Mouse (Mus musculus) left cerebral cortex, adult 18-20 months (tissue): ENCODE measurements around the gene Slc34a1. TPM values are rescaled to one million over a fixed set of nuclear protein-coding genes. Genes with fewer than 3 reads are reported as not detected.

Source experiments
- DNase-seq, 2 experiments: peaks; one replicate each; pipeline ENCODE4 v3.0.0; 2021 to 2022; ENCODE audit warnings: low spot score in 2 of 2, mixed read lengths in 1 of 2
- total RNA-seq, 2 experiments: library from RNA; stranded (reverse); gene quantifications; 2 replicates each; pipeline ENCODE4 v1.2.3; 2021

Slc34a1 gene
- total RNA-seq, 2 experiments from 2014 or later, result not detected

GRCm38 (mm10) chr13:55403935-55404852 is 6.2 kb downstream of the Slc34a1 start:
- DNase-seq, result peak; percentile 43 to 65

- DNase-seq, result peak; percentile 83 to 85
These were observed 7.1 kb downstream of the Slc34a1 start for GRCm38 (mm10) chr13:55404853-55405782.

- no peak for DNase-seq
These were observed 7.9 kb downstream of the Slc34a1 start for GRCm38 (mm10) chr13:55405783-55406390.

- DNase-seq, result no peak
These were observed 9.4 kb downstream of the Slc34a1 start for GRCm38 (mm10) chr13:55407341-55407740.

- DNase-seq, result no peak
These were observed 10.6 kb downstream of the Slc34a1 start for GRCm38 (mm10) chr13:55408546-55409120.

- DNase-seq, result no peak
These were observed 13.8 kb downstream of the Slc34a1 start for GRCm38 (mm10) chr13:55411826-55412225.

GRCm38 (mm10) chr13:55412643-55413307 is 14.8 kb downstream of the Slc34a1 start:
- DNase-seq, result no peak

GRCm38 (mm10) chr13:55413333-55413732 is 15.3 kb downstream of the Slc34a1 start:
- no peak for DNase-seq

GRCm38 (mm10) chr13:55414743-55415380 is 16.9 kb downstream of the Slc34a1 start, which contains the start of gene Pfn3:
TSS of gene Pfn3 (minus strand) at chr13:55415232.
- DNase-seq, result peak; percentile 83 to 84

GRCm38 (mm10) chr13:55418004-55418403 is 20.0 kb downstream of the Slc34a1 start:
- peak; percentile 87 to 96 for DNase-seq

GRCm38 (mm10) chr13:55419142-55419541 is 21.2 kb downstream of the Slc34a1 start:
- no peak for DNase-seq

- DNase-seq, result no peak
These were observed 22.3 kb downstream of the Slc34a1 start for GRCm38 (mm10) chr13:55420018-55420932.

GRCm38 (mm10) chr13:55420933-55421800 is 23.2 kb downstream of the Slc34a1 start:
- DNase-seq, result peak; percentile 68 to 69

- DNase-seq, result no peak
These were observed 28.6 kb downstream of the Slc34a1 start, which contains the start of gene F12 for GRCm38 (mm10) chr13:55426613-55427012. TSS of gene F12 (minus strand) at chr13:55426793.

GRCm38 (mm10) chr13:55429226-55429888 is 31.4 kb downstream of the Slc34a1 start:
- no peak for DNase-seq

GRCm38 (mm10) chr13:55430566-55430965 is 32.6 kb downstream of the Slc34a1 start:
- no peak for DNase-seq
